Mouse (Mus musculus) myocyte (in vitro differentiated cells): ENCODE measurements around the gene Nedd9. TPM values are rescaled to one million over a fixed set of nuclear protein-coding genes. Genes with fewer than 3 reads are reported as not detected.

Source experiments
- H3K27me3 ChIP-seq: one replicate; pipeline ENCODE4 v1.6.1; 2011; ENCODE audit not compliant: control insufficient read depth, insufficient read depth, insufficient read length
- H3K36me3 ChIP-seq: one replicate; pipeline ENCODE4 v1.6.1; 2011; ENCODE audit not compliant: control insufficient read depth, insufficient read depth
- H3K4me2 ChIP-seq: one replicate; pipeline ENCODE4 v1.6.1; 2011; ENCODE audit warnings: low read depth, control low read depth
- H3K4me3 ChIP-seq: one replicate; pipeline ENCODE4 v1.5.1; 2011; ENCODE audit warnings: mild to moderate bottlenecking, control low read depth, moderate library complexity
- H3K79me2 ChIP-seq: one replicate; pipeline ENCODE4 v1.6.1; 2011; ENCODE audit not compliant: control insufficient read depth, insufficient read depth
- H3ac ChIP-seq: one replicate; pipeline ENCODE4 v1.6.1; 2011; ENCODE audit not compliant: control insufficient read depth, insufficient read length
- CEBPB ChIP-seq: IDR thresholded peaks from 2 replicates; pipeline ENCODE4 v1.6.1; 2011; ENCODE audit warnings: mild to moderate bottlenecking, moderate library complexity; ENCODE audit not compliant: poor library complexity, insufficient read depth, severe bottlenecking
- E2F4 ChIP-seq: IDR thresholded peaks from one replicate; pipeline ENCODE4 v1.6.1; 2011; ENCODE audit warnings: mild to moderate bottlenecking, control low read depth, moderate library complexity; ENCODE audit not compliant: insufficient read depth
- MAX ChIP-seq: IDR thresholded peaks from one replicate; pipeline ENCODE4 v1.6.1; 2011; ENCODE audit warnings: low read depth, mild to moderate bottlenecking, control low read depth
- MYOD1 ChIP-seq, 3 experiments: IDR thresholded peaks; one replicate each; pipeline ENCODE4 v1.6.1; 2011; ENCODE audit warnings: control low read depth in 2 of 3, low read depth in 2 of 3, mild to moderate bottlenecking in 2 of 3, moderate library complexity in 1 of 3; ENCODE audit not compliant: insufficient read length in 2 of 3, control insufficient read depth in 1 of 3
- MYOG ChIP-seq, 3 experiments: IDR thresholded peaks; one replicate each; pipeline ENCODE4 v1.6.1; 2011; ENCODE audit warnings: control low read depth in 2 of 3, low read depth in 2 of 3, mild to moderate bottlenecking in 2 of 3; ENCODE audit not compliant: insufficient read length in 2 of 3, control insufficient read depth in 1 of 3, insufficient read depth in 1 of 3
- POLR2A ChIP-seq: IDR thresholded peaks from one replicate; pipeline ENCODE4 v1.6.1; 2011; ENCODE audit warnings: low read depth, mild to moderate bottlenecking, control low read depth, moderate library complexity; ENCODE audit not compliant: insufficient read length
- POLR2AphosphoS2 ChIP-seq: IDR thresholded peaks from one replicate; pipeline ENCODE4 v1.6.1; 2011; ENCODE audit warnings: low read depth, control low read depth; ENCODE audit not compliant: insufficient read length
- REST ChIP-seq: IDR thresholded peaks from one replicate; pipeline ENCODE4 v1.6.1; 2011; ENCODE audit warnings: mild to moderate bottlenecking, control low read depth, moderate library complexity; ENCODE audit not compliant: insufficient read depth, insufficient read length
- SRF ChIP-seq: IDR thresholded peaks from one replicate; pipeline ENCODE4 v1.6.1; 2011; ENCODE audit warnings: low read depth; ENCODE audit not compliant: control insufficient read depth, insufficient read length
- TCF12 ChIP-seq: IDR thresholded peaks from one replicate; pipeline ENCODE4 v1.6.1; 2011; ENCODE audit warnings: mild to moderate bottlenecking, control low read depth; ENCODE audit not compliant: poor library complexity, insufficient read depth, severe bottlenecking
- TCF3 ChIP-seq: IDR thresholded peaks from one replicate; pipeline ENCODE4 v1.6.1; 2011; ENCODE audit warnings: low read depth, control low read depth; ENCODE audit not compliant: insufficient read length
- USF1 ChIP-seq: IDR thresholded peaks from one replicate; pipeline ENCODE4 v1.6.1; 2011; ENCODE audit warnings: low read depth, mild to moderate bottlenecking, control low read depth, moderate library complexity
- polyA plus RNA-seq: library from polyadenylated mRNA; unstranded; fragments of >200 nt; fragmentation: generic; extraction: Trizol; gene quantifications from one replicate; pipeline ENCODE4 v1.2.1, GENCODE M21; 2012; ENCODE audit warnings: missing spikeins

Gene Nedd9
- polyA plus RNA-seq, 1 experiment: 11.6 TPM

DNA sequence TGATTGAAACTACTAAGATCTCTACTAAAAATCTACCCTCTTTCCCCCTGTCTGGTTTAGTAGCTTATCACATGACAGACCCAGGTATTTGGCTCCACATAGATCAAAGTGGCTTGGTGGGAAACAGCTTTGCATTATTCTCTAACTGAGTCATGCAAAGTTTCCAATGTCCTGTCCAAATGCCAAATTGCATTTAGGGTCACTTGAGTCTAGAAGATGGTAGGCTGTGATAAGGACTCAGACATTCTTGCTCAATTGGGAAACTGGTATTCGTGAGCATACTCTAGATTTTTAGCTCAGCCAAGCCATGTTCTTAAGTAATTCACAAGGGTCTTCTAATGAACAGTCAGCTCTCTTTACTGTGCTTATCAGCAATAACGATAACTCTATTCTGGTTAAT is 7.5 kb upstream of the Nedd9 start:
- Histone ChIP-seq H3K36me3 (no peaks in the 10 kb centered on the region), H3K79me2 (no peaks in the 10 kb centered on the region), H3ac (no peak overlapping the region), H3K27me3 (no peaks in the 10 kb centered on the region), H3K4me3 (no peak overlapping the region), H3K4me2 (no peak overlapping the region)
- no peak for TF ChIP-seq CEBPB
- TF ChIP-seq E2F4: no peak
- no peak for TF ChIP-seq REST

DNA sequence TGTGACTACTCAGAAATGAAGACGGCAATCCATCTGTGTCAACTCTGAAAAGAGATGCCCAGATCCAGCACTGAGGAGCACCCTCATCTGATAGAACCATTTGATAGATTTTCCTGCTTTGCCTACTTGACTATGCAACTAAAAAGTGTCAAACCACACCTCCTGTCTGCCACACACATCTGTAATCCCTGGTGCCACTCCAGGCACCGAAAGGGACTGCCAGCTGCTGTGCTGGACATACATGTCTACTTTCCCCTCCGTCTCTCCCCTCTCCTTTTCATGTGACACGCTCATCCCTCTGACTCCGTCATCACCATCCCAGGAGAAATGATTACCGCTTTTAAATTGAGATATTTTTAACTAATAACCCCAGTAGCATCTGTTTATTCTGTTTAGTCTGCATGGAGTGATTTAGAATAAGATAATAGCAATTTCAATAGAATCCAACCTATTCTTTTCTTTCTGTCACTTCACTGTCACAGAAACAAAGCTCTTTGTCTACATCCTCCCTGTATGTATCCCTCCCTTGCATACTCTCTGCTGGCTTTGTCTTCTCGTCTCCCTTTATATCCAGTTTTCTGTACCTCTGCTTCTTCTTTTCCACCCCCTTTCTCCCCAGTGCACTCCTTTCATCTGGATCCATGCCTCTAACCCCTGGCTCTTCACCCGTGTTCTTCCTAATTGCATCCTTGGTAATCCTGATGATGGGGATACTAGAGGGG is 5.0 kb upstream of the Nedd9 start:
- no peak overlapping the region for H3K4me3 ChIP-seq
- TF ChIP-seq TCF3 (no peak), POLR2AphosphoS2 (no peak), REST (no peak), POLR2A (no peak), SRF (no peak)
- no peaks in the 10 kb centered on the region for H3K27me3 ChIP-seq
- H3K36me3 ChIP-seq: no peaks in the 10 kb centered on the region
- H3K4me2 ChIP-seq: no peak overlapping the region
- H3ac ChIP-seq: no peak overlapping the region
- no peaks in the 10 kb centered on the region for H3K79me2 ChIP-seq

DNA sequence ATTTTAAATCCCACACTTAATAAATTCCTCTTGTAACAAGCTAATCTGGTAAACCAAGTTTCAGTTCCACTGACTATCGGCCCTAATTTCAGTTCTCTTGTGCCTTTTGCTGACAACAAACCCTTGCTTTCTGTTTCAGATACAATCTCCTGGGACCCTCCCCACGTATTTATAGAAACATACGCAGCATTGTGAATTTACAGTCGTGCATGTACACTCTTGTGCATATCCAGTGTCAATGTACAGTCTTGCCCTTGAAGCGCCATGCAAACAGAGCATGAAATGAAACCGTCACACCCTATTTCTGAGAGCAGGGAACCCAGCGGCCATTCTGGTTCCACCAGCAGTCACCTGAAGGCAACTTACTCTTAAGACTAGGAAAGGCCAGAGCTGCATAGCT is 4.4 kb upstream of the Nedd9 start:
- Histone ChIP-seq H3K4me2 (no peak overlapping the region), H3K36me3 (no peaks in the 10 kb centered on the region), H3K27me3 (no peaks in the 10 kb centered on the region), H3K4me3 (no peak overlapping the region), H3K79me2 (no peaks in the 10 kb centered on the region), H3ac (no peak overlapping the region)
- TF ChIP-seq MYOD1 (IDR thresholded peaks at IDR 0.05; ENCODE audit: control insufficient read depth in 1 of 3, insufficient read length in 2 of 3, low read depth in 2 of 3) (no peak), POLR2AphosphoS2 (no peak), TCF3 (no peak), CEBPB (no peak), REST (no peak), USF1 (no peak), TCF12 (no peak)

DNA sequence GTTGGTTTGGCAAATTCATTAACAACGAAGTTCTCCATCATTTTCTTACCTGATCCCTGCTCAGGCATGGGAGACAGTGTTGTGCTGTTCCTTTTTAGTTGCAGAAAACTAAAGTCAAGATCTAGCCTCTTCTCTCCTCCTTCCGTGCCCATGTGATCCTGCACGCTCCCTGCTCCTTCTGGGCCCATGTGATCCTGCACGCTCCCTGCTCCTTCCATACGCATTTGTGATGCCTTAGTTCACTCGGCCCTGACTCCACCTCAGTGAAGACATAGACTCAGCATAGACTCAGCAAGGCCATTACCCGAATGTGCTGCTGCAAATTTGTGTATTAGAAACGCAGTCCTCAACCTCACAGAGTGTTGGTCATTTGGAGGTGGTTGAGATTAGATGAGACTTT is 3.1 kb upstream of the Nedd9 start:
- H3K36me3 ChIP-seq: no peaks in the 10 kb centered on the region
- H3ac ChIP-seq: no peak overlapping the region
- H3K4me3 ChIP-seq: no peak overlapping the region
- H3K4me2 ChIP-seq: no peak overlapping the region
- H3K79me2 ChIP-seq: no peaks in the 10 kb centered on the region
- no peak for TF ChIP-seq TCF12
- no peak for TF ChIP-seq SRF
- TF ChIP-seq MYOG (IDR thresholded peaks at IDR 0.05; ENCODE audit: control insufficient read depth in 1 of 3, insufficient read depth in 1 of 3, insufficient read length in 2 of 3, low read depth in 2 of 3): no peak
- TF ChIP-seq POLR2AphosphoS2: no peak
- TF ChIP-seq MAX: no peak
- no peak for TF ChIP-seq USF1
- TF ChIP-seq MYOD1 (IDR thresholded peaks at IDR 0.05; ENCODE audit: control insufficient read depth in 1 of 3, insufficient read length in 2 of 3, low read depth in 2 of 3): no peak
- TF ChIP-seq TCF3: no peak
- TF ChIP-seq E2F4: no peak
- no peak for TF ChIP-seq POLR2A
- TF ChIP-seq REST: no peak
- TF ChIP-seq CEBPB: no peak
- H3K27me3 ChIP-seq: no peaks in the 10 kb centered on the region

DNA sequence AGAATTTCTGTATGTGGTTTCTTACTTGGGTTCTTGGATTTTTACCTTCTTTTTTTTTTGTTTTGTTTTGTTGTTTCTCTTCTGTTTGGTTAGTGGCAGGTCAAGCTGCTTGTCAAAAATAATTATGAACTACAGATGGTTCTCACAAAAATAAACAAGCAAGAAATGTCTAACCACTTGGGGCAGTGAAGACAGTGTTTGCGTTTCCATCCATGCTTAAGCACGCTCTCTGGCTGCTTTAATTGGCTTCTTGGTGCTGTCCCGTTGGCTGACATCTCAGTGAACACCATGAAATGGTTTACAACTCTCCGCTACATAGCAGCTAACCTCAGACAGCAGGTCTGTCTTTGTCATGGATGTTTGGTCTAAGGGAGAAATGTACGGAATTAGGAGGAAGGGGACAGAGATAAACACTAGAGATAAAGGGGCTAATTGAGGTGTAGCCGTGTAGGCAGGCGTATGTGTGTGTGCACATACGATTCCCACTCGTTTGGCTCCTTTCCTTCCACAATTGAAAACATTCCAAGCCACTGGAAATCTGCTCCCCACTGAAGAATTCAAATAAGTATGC is 2.6 kb upstream of the Nedd9 start:
- Histone ChIP-seq H3K4me2 (no peak overlapping the region), H3ac (no peak overlapping the region), H3K79me2 (no peaks in the 10 kb centered on the region), H3K27me3 (no peaks in the 10 kb centered on the region), H3K36me3 (no peaks in the 10 kb centered on the region), H3K4me3 (no peak overlapping the region)
- TF ChIP-seq USF1 (no peak), CEBPB (no peak)
